Comparison of ENCODE assay signal across 8 mouse cellular contexts in the genomic region with DNA sequence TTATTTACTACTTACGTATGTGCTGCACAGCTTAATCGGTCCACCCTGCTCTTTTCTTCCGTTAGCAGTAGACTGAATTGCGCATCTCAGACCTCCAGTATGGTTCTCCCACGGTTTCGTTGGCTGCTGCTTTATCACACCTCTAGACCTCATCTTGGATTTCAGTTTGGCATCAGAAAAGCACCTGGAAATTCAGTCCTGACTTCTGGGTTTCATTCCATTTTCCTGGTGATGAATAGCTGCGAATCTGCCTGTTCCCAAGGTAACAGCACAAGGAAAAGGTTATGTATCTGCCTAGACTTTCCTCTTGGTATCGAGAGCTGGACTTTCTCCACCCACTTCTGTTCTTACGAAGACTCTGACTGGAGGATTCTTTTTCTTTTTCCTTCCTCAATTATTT. TPM values are rescaled to one million over a fixed set of nuclear protein-coding genes. Genes with fewer than 3 reads are reported as not detected.
DNase-seq lines count a peak whose midpoint lies in the region; ATAC-seq lines count a peak whose summit lies in the region.

A gene (minus strand): TSS at position 101 of the 400 bp plus-strand sequence.

- no peak within 1 kb of the TSS for H3K4me3 ChIP-seq in kidney, embryonic 15.5 days (replicated peaks)
- H3K4me3 ChIP-seq in embryonic facial prominence, embryonic 13.5 days = no peak within 1 kb of the TSS
- no peak within 1 kb of the TSS for H3K4me3 ChIP-seq in heart, embryonic 12.5 days
- H3K4me3 ChIP-seq in midbrain, embryonic 16.5 days (ENCODE audit: low read depth, low read length) = no peak within 1 kb of the TSS

- H3K9me3 ChIP-seq in kidney, embryonic 15.5 days (replicated peaks) = no peaks in the 10 kb centered on the region
- H3K9me3 ChIP-seq in embryonic facial prominence, embryonic 13.5 days = no peaks in the 10 kb centered on the region
- 0 out of 2 replicates have a peak, but pooled peaks cover 8% of the 10 kb centered on the region for H3K9me3 ChIP-seq in heart, embryonic 12.5 days (replicated peaks)
- no peaks in the 10 kb centered on the region for H3K9me3 ChIP-seq in midbrain, embryonic 16.5 days (replicated peaks; ENCODE audit: control insufficient read depth, low read length, poor library complexity, severe bottlenecking)

- no peaks in the 10 kb centered on the region for H3K4me1 ChIP-seq in kidney, embryonic 15.5 days
- H3K4me1 ChIP-seq in embryonic facial prominence, embryonic 13.5 days = peaks cover 8% of the 10 kb centered on the region
- 0 out of 2 replicates have a peak, but pooled peaks cover 2% of the 10 kb centered on the region for H3K4me1 ChIP-seq in heart, embryonic 12.5 days (replicated peaks)
- no peaks in the 10 kb centered on the region; the same call in 1 of the 2 replicates for H3K4me1 ChIP-seq in midbrain, embryonic 16.5 days (ENCODE audit: control insufficient read depth, insufficient read depth, low read length)

- no peak for DNase-seq in kidney, postnatal 4 days
- DNase-seq in left cerebral cortex, adult 8-10 months (ENCODE audit: low spot score in 2 of 2) = no peak
- DNase-seq in kidney, adult 8-10 months = no peak
- no peak for DNase-seq in thymus, postnatal 14 days

- H3K27me3 ChIP-seq in kidney, embryonic 15.5 days = no peaks in the 10 kb centered on the region
- no peaks in the 10 kb centered on the region for H3K27me3 ChIP-seq in embryonic facial prominence, embryonic 13.5 days
- no peaks in the 10 kb centered on the region for H3K27me3 ChIP-seq in heart, embryonic 12.5 days (replicated peaks)
- H3K27me3 ChIP-seq in midbrain, embryonic 16.5 days (ENCODE audit: control insufficient read depth, insufficient read depth, low read depth, low read length) = no peaks in the 10 kb centered on the region

- ATAC-seq in kidney, embryonic 15.5 days (replicated peaks; ENCODE audit: low FRiP score) = no peak
- ATAC-seq in embryonic facial prominence, embryonic 13.5 days (ENCODE audit: insufficient number of reproducible peaks, insufficient read depth, low FRiP score, low TSS enrichment, low read depth) = no peak
- no peak for ATAC-seq in heart, embryonic 12.5 days (ENCODE audit: insufficient number of reproducible peaks, low FRiP score)
- ATAC-seq in midbrain, embryonic 16.5 days = no peak

- no peak within 1 kb of the TSS for H3K27ac ChIP-seq in kidney, embryonic 15.5 days
- no peak within 1 kb of the TSS for H3K27ac ChIP-seq in embryonic facial prominence, embryonic 13.5 days
- no peak within 1 kb of the TSS for H3K27ac ChIP-seq in heart, embryonic 12.5 days (ENCODE audit: poor library complexity, severe bottlenecking)
- H3K27ac ChIP-seq in midbrain, embryonic 16.5 days (ENCODE audit: low read length) = no peak within 1 kb of the TSS

- 87% methylated on average over 9 of the region's 9 CpGs for WGBS in kidney, embryonic 15.5 days
- WGBS in embryonic facial prominence, embryonic 13.5 days = 88% methylated on average over 9 of the region's 9 CpGs
- 89% methylated on average over 9 of the region's 9 CpGs for WGBS in heart, embryonic 12.5 days
- WGBS in midbrain, embryonic 16.5 days = 91% methylated on average over 9 of the region's 9 CpGs

- no peak within 1 kb of the TSS for H3K4me2 ChIP-seq in kidney, embryonic 15.5 days
- no peak within 1 kb of the TSS for H3K4me2 ChIP-seq in embryonic facial prominence, embryonic 13.5 days
- no peak within 1 kb of the TSS for H3K4me2 ChIP-seq in heart, embryonic 12.5 days
- no peak within 1 kb of the TSS for H3K4me2 ChIP-seq in midbrain, embryonic 16.5 days (ENCODE audit: low read length)

- no peaks in the 10 kb centered on the region for H3K36me3 ChIP-seq in kidney, embryonic 15.5 days
- H3K36me3 ChIP-seq in embryonic facial prominence, embryonic 13.5 days = no peaks in the 10 kb centered on the region
- H3K36me3 ChIP-seq in heart, embryonic 12.5 days = no peaks in the 10 kb centered on the region
- no peaks in the 10 kb centered on the region for H3K36me3 ChIP-seq in midbrain, embryonic 16.5 days (ENCODE audit: control insufficient read depth, insufficient read depth, low read length)

- H3K9ac ChIP-seq in kidney, embryonic 15.5 days = no peak within 1 kb of the TSS
- no peak within 1 kb of the TSS for H3K9ac ChIP-seq in embryonic facial prominence, embryonic 13.5 days
- H3K9ac ChIP-seq in heart, embryonic 12.5 days = no peak within 1 kb of the TSS
- H3K9ac ChIP-seq in midbrain, embryonic 16.5 days (ENCODE audit: low read depth, low read length) = no peak within 1 kb of the TSS

RNA-seq across cellular contexts. Expression of the gene that starts here (rescaled TPM):
- polyA plus RNA-seq in kidney, embryonic 15.5 days (2015; fragmentation: Nextera tagmentation; extraction: Ambion mirVana) = 20.6 and 26.7 TPM in 2 replicates
- polyA plus RNA-seq in embryonic facial prominence, embryonic 13.5 days (2015; fragmentation: Nextera tagmentation; extraction: Ambion mirVana) = 19.8 TPM in 2 replicates
- 38.3 and 38.6 TPM in 2 replicates for polyA plus RNA-seq in heart, embryonic 12.5 days (2016; fragmentation: Nextera tagmentation; extraction: Ambion mirVana)
- total RNA-seq in left cerebral cortex, adult 8-10 months (2022) = 10 to 100 TPM; 68.4 to 76.6 (median 72.1) TPM
- polyA plus RNA-seq in midbrain, embryonic 16.5 days (2015; fragmentation: Nextera tagmentation; extraction: Ambion mirVana) = 55.7 and 63.3 TPM in 2 replicates
